ENCODE assay signal across 8 mouse cellular contexts in the genomic region with DNA sequence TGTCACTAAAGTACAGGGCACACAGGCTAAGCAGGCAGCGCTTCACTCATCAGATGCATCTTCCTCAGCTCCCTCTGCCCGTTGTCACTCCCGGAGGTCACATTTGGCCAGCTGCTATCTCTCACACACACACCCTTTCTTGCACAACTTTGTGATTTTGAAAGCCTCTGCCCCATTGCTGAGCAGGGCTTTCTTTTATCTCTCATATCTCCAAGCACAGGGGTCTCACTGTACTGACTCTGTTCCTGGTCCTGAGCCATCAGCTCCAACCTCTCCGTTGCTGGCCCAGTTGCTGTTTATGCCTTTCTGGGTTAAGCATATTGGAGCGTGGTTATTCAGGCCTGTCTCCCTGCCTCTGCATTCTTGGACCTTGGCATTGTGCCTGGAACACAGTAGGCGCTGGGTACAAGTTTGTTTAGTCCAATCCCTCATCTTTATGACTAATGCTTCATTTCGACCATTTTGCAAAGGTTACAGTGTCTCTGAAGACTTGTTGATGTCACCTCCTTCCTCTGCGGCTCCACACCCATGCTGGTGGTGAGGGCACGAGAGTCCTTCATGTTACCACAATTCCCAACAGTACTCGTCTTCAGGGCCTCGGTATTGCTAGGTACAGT.
A peak's percentile ranks its signal among the peaks of the same experiment; 100 is the strongest.
DNase-seq lines count a peak whose midpoint lies in the region; ATAC-seq and TF ChIP-seq lines count a peak whose summit lies in the region.

No protein-coding gene starts in this region.

- H3K4me3 ChIP-seq in heart, adult 2 months: no peak overlapping the region
- H3K4me3 ChIP-seq in liver, postnatal 0 days (ENCODE audit: low read depth, low read length): no peak overlapping the region
- no peak overlapping the region for H3K4me3 ChIP-seq in hindbrain, embryonic 12.5 days

- WGBS in heart, adult 2 months: 14% methylated on average over 11 of the region's 11 CpGs
- WGBS in liver, postnatal 0 days (ENCODE audit: insufficient replicate concordance): 18% methylated on average over 11 of the region's 11 CpGs
- WGBS in hindbrain, embryonic 12.5 days: 78% methylated on average over 11 of the region's 11 CpGs

- H3K9ac ChIP-seq in heart, adult 2 months (ENCODE audit: low read depth, low read length): no peak overlapping the region
- H3K9ac ChIP-seq in liver, postnatal 0 days (replicated peaks): no peak overlapping the region
- no peak overlapping the region for H3K9ac ChIP-seq in hindbrain, embryonic 12.5 days

- H3K9me3 ChIP-seq in liver, postnatal 0 days (ENCODE audit: low read length): no peaks in the 10 kb centered on the region
- H3K9me3 ChIP-seq in hindbrain, embryonic 12.5 days (replicated peaks): no peaks in the 10 kb centered on the region

- peak overlapping the region; percentile 51 for H3K27ac ChIP-seq in heart, adult 2 months
- peak overlapping the region; percentile 60 for H3K27ac ChIP-seq in liver, postnatal 0 days (ENCODE audit: low read depth)
- H3K27ac ChIP-seq in hindbrain, embryonic 12.5 days: no peak overlapping the region

- no peaks in the 10 kb centered on the region for H3K27me3 ChIP-seq in heart, adult 2 months (ENCODE audit: control insufficient read depth, insufficient read depth, low read length)
- H3K27me3 ChIP-seq in liver, postnatal 0 days (ENCODE audit: insufficient read depth, low read length): no peaks in the 10 kb centered on the region
- H3K27me3 ChIP-seq in hindbrain, embryonic 12.5 days: no peaks in the 10 kb centered on the region

- H3K36me3 ChIP-seq in heart, adult 2 months (ENCODE audit: control insufficient read depth, insufficient read depth, low read length): peaks cover 4% of the 10 kb centered on the region; the same call in 1 of the 2 replicates
- H3K36me3 ChIP-seq in liver, postnatal 0 days (replicated peaks; ENCODE audit: insufficient read depth, low read length): no peaks in the 10 kb centered on the region
- no peaks in the 10 kb centered on the region for H3K36me3 ChIP-seq in hindbrain, embryonic 12.5 days

- ATAC-seq in liver, postnatal 0 days: peak; percentile 58
- no peak for ATAC-seq in hindbrain, embryonic 12.5 days (ENCODE audit: low FRiP score)
- no peak for ATAC-seq in inflammation-experienced regulatory T-cells, adult 6 months

- TF ChIP-seq EP300 in heart, adult 2 months (IDR thresholded peaks at IDR 0.05; ENCODE audit: insufficient read depth, low read depth, low read length): 0 out of 2 replicates have a peak, but pooled peaks have one; percentile 15
- no peak for TF ChIP-seq EP300 in liver, postnatal 0 days (IDR thresholded peaks at IDR 0.05; ENCODE audit: low read depth)

- peaks cover 25% of the 10 kb centered on the region for H3K4me1 ChIP-seq in heart, adult 2 months (ENCODE audit: control insufficient read depth, insufficient read depth, low read length)
- peaks cover 30% of the 10 kb centered on the region for H3K4me1 ChIP-seq in liver, postnatal 0 days (ENCODE audit: insufficient read depth)
- H3K4me1 ChIP-seq in hindbrain, embryonic 12.5 days: peaks cover 29% of the 10 kb centered on the region

- intact Hi-C loops in heart, adult 2 months (cut with DNase I): loop anchor here (5.0 kb wide), 1 partner anchor 187 kb away; no protein-coding TSS in a partner anchor

- peak; percentile 33 for DNase-seq in testis, postnatal 14 days (ENCODE audit: low spot score)
- DNase-seq in testis, postnatal 10 days (ENCODE audit: low spot score): no peak
- peak; percentile 62 to 65 for DNase-seq in heart, adult 2 months
- DNase-seq in liver, postnatal 0 days: peak; percentile 56
- peak; percentile 62 to 75 for DNase-seq in urinary bladder, postnatal 36 days (ENCODE audit: low spot score in 2 of 2)
- no peak for DNase-seq in left cerebral cortex, adult 18-20 months (ENCODE audit: low spot score in 2 of 2)

- no peak for TF ChIP-seq POLR2A in heart, adult 2 months (IDR thresholded peaks at IDR 0.05; ENCODE audit: insufficient read depth, low read depth, low read length)

- H3K4me2 ChIP-seq in liver, postnatal 0 days (ENCODE audit: low read depth, low read length): no peak overlapping the region
- no peak overlapping the region for H3K4me2 ChIP-seq in hindbrain, embryonic 12.5 days (replicated peaks)

- H3K79me2 ChIP-seq in heart, adult 2 months (replicated peaks; ENCODE audit: control insufficient read depth, insufficient read depth, low read length): no peaks in the 10 kb centered on the region

- TF ChIP-seq CTCF in heart, adult 2 months (IDR thresholded peaks at IDR 0.05): no peak
- no peak for TF ChIP-seq CTCF in liver, postnatal 0 days (IDR thresholded peaks at IDR 0.05; ENCODE audit: low read depth)

Comparison
In these comparisons a context has a peak if more than half of its experiments do, and no peak if none do; other contexts are left out.
1. DNase-seq: peak in testis, postnatal 14 days (single experiment), heart, adult 2 months (2 of 2), liver, postnatal 0 days (single experiment) and urinary bladder, postnatal 36 days (2 of 2); none in testis, postnatal 10 days (single experiment) and left cerebral cortex, adult 18-20 months (0 of 2).